Comparison of ENCODE assay signal across 27 mouse cellular contexts in the genomic region with DNA sequence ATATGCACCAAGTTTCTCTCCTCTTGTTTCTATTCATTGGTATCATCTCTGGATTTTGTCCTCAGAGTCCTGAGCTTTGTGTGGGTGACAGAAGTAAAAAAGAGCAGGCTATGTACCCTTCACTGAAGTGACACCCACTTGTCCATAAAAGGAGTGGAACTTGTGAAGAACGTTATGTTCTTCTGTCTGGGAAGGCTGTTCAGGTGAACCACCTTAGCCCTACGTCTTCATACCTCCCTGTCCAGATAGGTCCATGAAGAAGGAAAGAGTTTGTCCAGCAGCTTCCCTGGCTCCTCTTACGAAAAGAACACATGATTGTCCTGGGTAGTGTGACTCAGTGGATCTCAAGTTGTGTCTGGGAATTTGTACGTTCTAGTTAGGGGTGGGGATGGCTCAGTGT. TPM values are rescaled to one million over a fixed set of nuclear protein-coding genes. Genes with fewer than 3 reads are reported as not detected.
DNase-seq lines count a peak whose midpoint lies in the region; ATAC-seq and TF ChIP-seq lines count a peak whose summit lies in the region.
"Had no signal": no experiment of that assay in that cellular context is flagged by ENCODE, and none has a peak within 500 bp of the region (broad histone marks: within the 10 kb centered on the region; RNA-seq: fewer than 3 reads in every experiment).

No protein-coding gene starts in this region.

- no peaks in the 10 kb centered on the region for H3K27me3 ChIP-seq in heart, embryonic 12.5 days (replicated peaks)
- no peaks in the 10 kb centered on the region for H3K27me3 ChIP-seq in kidney, embryonic 14.5 days (ENCODE audit: control insufficient read depth, insufficient read depth, low read length)
- H3K27me3 ChIP-seq in liver, adult 2 months (ENCODE audit: control insufficient read depth, insufficient read depth, low read length): no peaks in the 10 kb centered on the region
- no peaks in the 10 kb centered on the region for H3K27me3 ChIP-seq in liver, embryonic 12.5 days (replicated peaks)
- no peaks in the 10 kb centered on the region for H3K27me3 ChIP-seq in lung, postnatal 0 days (replicated peaks; ENCODE audit: insufficient read depth, low read length)
- H3K27me3 ChIP-seq: embryonic facial prominence, embryonic 13.5 days; forebrain, embryonic 12.5 days; forebrain, embryonic 15.5 days had no signal

- DNase-seq in heart, adult 18-20 months: no peak
- DNase-seq in kidney, postnatal 4 days: no peak
- no peak for DNase-seq in liver, adult 2 months (ENCODE audit: extremely low read depth, low read depth, low spot score)
- DNase-seq in lung, postnatal 0 days (ENCODE audit: low spot score): peak; percentile 44
- DNase-seq in lung, postnatal 25 days (ENCODE audit: low spot score): no peak
- DNase-seq: adrenal gland, adult 8-10 months; adrenal gland, postnatal 25 days; cerebellum, adult 11-12 months; cerebellum, adult 8-10 months; cerebellum, postnatal 10 days; cerebellum, postnatal 36 days; embryo, embryonic 11 days; gastrocnemius, postnatal 25 days; heart, adult 2 months; heart, postnatal 14 days; heart, postnatal 4 days had no signal

- no peaks in the 10 kb centered on the region for H3K9me3 ChIP-seq in heart, embryonic 12.5 days (replicated peaks)
- no peaks in the 10 kb centered on the region for H3K9me3 ChIP-seq in kidney, embryonic 14.5 days (ENCODE audit: control insufficient read depth, low read length)
- no peaks in the 10 kb centered on the region for H3K9me3 ChIP-seq in liver, embryonic 12.5 days (replicated peaks)
- H3K9me3 ChIP-seq in lung, postnatal 0 days (ENCODE audit: low read length): no peaks in the 10 kb centered on the region
- H3K9me3 ChIP-seq: embryonic facial prominence, embryonic 10.5 days; embryonic facial prominence, embryonic 13.5 days; forebrain, embryonic 12.5 days; forebrain, embryonic 15.5 days; heart, embryonic 10.5 days had no signal

- no peak for ATAC-seq in heart, embryonic 12.5 days (ENCODE audit: insufficient number of reproducible peaks, low FRiP score)
- ATAC-seq in kidney, embryonic 14.5 days (ENCODE audit: low FRiP score, low TSS enrichment): no peak
- no peak for ATAC-seq in liver, embryonic 12.5 days
- peak; percentile 32 for ATAC-seq in lung, postnatal 0 days
- ATAC-seq: activated CD4-positive, CD25-positive, alpha-beta regulatory T cell, adult 4 months; forebrain, embryonic 15.5 days had no signal

- no peak overlapping the region for H3K27ac ChIP-seq in heart, embryonic 12.5 days (ENCODE audit: poor library complexity, severe bottlenecking)
- H3K27ac ChIP-seq in kidney, embryonic 14.5 days (ENCODE audit: low read depth, low read length): no peak overlapping the region
- 0 out of 2 replicates have a peak overlapping the region, but pooled peaks have one; percentile 68 for H3K27ac ChIP-seq in liver, adult 2 months (replicated peaks; ENCODE audit: insufficient read depth, low read depth, low read length)
- H3K27ac ChIP-seq in liver, embryonic 12.5 days: no peak overlapping the region
- H3K27ac ChIP-seq in lung, postnatal 0 days (ENCODE audit: low read length): no peak overlapping the region
- H3K27ac ChIP-seq: embryonic facial prominence, embryonic 10.5 days; embryonic facial prominence, embryonic 13.5 days; forebrain, embryonic 12.5 days; heart, adult 2 months; hindbrain, embryonic 14.5 days had no signal

- no peak overlapping the region for H3K4me3 ChIP-seq in heart, embryonic 12.5 days
- no peak overlapping the region for H3K4me3 ChIP-seq in kidney, embryonic 14.5 days (ENCODE audit: low read length)
- no peak overlapping the region for H3K4me3 ChIP-seq in liver, adult 2 months (ENCODE audit: insufficient read depth, low read depth, low read length)
- H3K4me3 ChIP-seq in liver, embryonic 12.5 days: no peak overlapping the region
- no peak overlapping the region for H3K4me3 ChIP-seq in lung, postnatal 0 days (ENCODE audit: low read depth, low read length)
- H3K4me3 ChIP-seq: embryonic facial prominence, embryonic 10.5 days; embryonic facial prominence, embryonic 13.5 days; erythroblast, embryonic 14.5 days; forebrain, embryonic 12.5 days; forebrain, embryonic 15.5 days; heart, adult 2 months; heart, embryonic 10.5 days had no signal

- peak; percentile 99 for TF ChIP-seq EP300 in lung, postnatal 0 days (IDR thresholded peaks at IDR 0.05)

- peaks cover 47% of the 10 kb centered on the region for H3K79me2 ChIP-seq in liver, adult 2 months (ENCODE audit: control insufficient read depth, insufficient read depth, low read length)

- TF ChIP-seq POLR2A in liver, adult 2 months (IDR thresholded peaks at IDR 0.05; ENCODE audit: extremely low read depth, insufficient read depth, low read length): no peak

- no peak for TF ChIP-seq CTCF in liver, adult 2 months (IDR thresholded peaks at IDR 0.05; ENCODE audit: low read depth, low read length)
- TF ChIP-seq CTCF in lung, postnatal 0 days (IDR thresholded peaks at IDR 0.05): no peak

- H3K9ac ChIP-seq in heart, embryonic 12.5 days: 0 out of 2 replicates have a peak overlapping the region, but pooled peaks have one; percentile 25
- H3K9ac ChIP-seq in kidney, embryonic 14.5 days (ENCODE audit: low read depth, low read length): peak overlapping the region; percentile 14; the same call in 1 of the 2 replicates
- H3K9ac ChIP-seq in liver, adult 2 months (ENCODE audit: low read depth, low read length): no peak overlapping the region
- no peak overlapping the region for H3K9ac ChIP-seq in liver, embryonic 12.5 days
- H3K9ac ChIP-seq in lung, postnatal 0 days (replicated peaks; ENCODE audit: low read depth): no peak overlapping the region
- H3K9ac ChIP-seq: embryonic facial prominence, embryonic 13.5 days; forebrain, embryonic 12.5 days; forebrain, embryonic 15.5 days; hindbrain, embryonic 14.5 days had no signal

- no peaks in the 10 kb centered on the region for H3K36me3 ChIP-seq in heart, embryonic 12.5 days
- no peaks in the 10 kb centered on the region for H3K36me3 ChIP-seq in kidney, embryonic 14.5 days (ENCODE audit: control insufficient read depth, insufficient read depth, low read length)
- H3K36me3 ChIP-seq in liver, adult 2 months (ENCODE audit: control insufficient read depth, insufficient read depth, low read length): no peaks in the 10 kb centered on the region
- no peaks in the 10 kb centered on the region for H3K36me3 ChIP-seq in liver, embryonic 12.5 days
- H3K36me3 ChIP-seq in lung, postnatal 0 days (ENCODE audit: insufficient read depth, low read length): no peaks in the 10 kb centered on the region
- H3K36me3 ChIP-seq: embryonic facial prominence, embryonic 13.5 days; forebrain, embryonic 12.5 days; forebrain, embryonic 15.5 days; heart, embryonic 10.5 days had no signal

- H3K4me2 ChIP-seq in heart, embryonic 12.5 days: no peak overlapping the region
- H3K4me2 ChIP-seq in kidney, embryonic 14.5 days (replicated peaks; ENCODE audit: low read depth, low read length): no peak overlapping the region
- H3K4me2 ChIP-seq in liver, embryonic 12.5 days: no peak overlapping the region
- H3K4me2 ChIP-seq in lung, postnatal 0 days (replicated peaks; ENCODE audit: low read depth, low read length): no peak overlapping the region
- H3K4me2 ChIP-seq: forebrain, embryonic 12.5 days; hindbrain, embryonic 14.5 days had no signal

- H3K4me1 ChIP-seq in heart, embryonic 12.5 days (replicated peaks): peaks cover 72% of the 10 kb centered on the region
- peaks cover 61% of the 10 kb centered on the region for H3K4me1 ChIP-seq in kidney, embryonic 14.5 days (ENCODE audit: control insufficient read depth, insufficient read depth, low read length)
- H3K4me1 ChIP-seq in liver, adult 2 months (ENCODE audit: control insufficient read depth, insufficient read depth, low read length): peaks cover 27% of the 10 kb centered on the region
- H3K4me1 ChIP-seq in liver, embryonic 12.5 days: peaks cover 82% of the 10 kb centered on the region
- peaks cover 30% of the 10 kb centered on the region; the same call in 1 of the 2 replicates for H3K4me1 ChIP-seq in lung, postnatal 0 days (ENCODE audit: insufficient read depth, low read depth, low read length)

- 68% methylated on average over 4 of the region's 4 CpGs for WGBS in heart, embryonic 12.5 days
- 83% methylated on average over 4 of the region's 4 CpGs for WGBS in kidney, embryonic 14.5 days
- 66% methylated on average over 4 of the region's 4 CpGs for WGBS in liver, adult 2 months
- WGBS in liver, embryonic 12.5 days (ENCODE audit: insufficient replicate concordance): 69% methylated on average over 4 of the region's 4 CpGs
- 50% methylated on average over 4 of the region's 4 CpGs for WGBS in lung, postnatal 0 days

RNA-seq across cellular contexts. Expression of a gene that starts 4.9 kb away (rescaled TPM):
- polyA plus RNA-seq in heart, embryonic 12.5 days (2016; fragmentation: Nextera tagmentation; extraction: Ambion mirVana): 16.7 and 17.7 TPM in 2 replicates
- total RNA-seq in heart, adult 18-20 months (2021): 10 to 100 TPM; 15.2 to 17.6 TPM
- polyA plus RNA-seq in kidney, embryonic 14.5 days (2014; fragmentation: Nextera tagmentation; extraction: Ambion mirVana): 34.4 and 42.7 TPM in 2 replicates
- total RNA-seq in liver, adult 2 months (2014; rRNA removed): 16.0 and 27.0 TPM in 2 replicates
- polyA plus RNA-seq in liver, adult 2 months (2012; rRNA removed): 12.1 and 12.5 TPM in 2 replicates
- polyA plus RNA-seq in liver, embryonic 12.5 days (2016; fragmentation: Nextera tagmentation; extraction: Ambion mirVana): 8.7 and 10.1 TPM in 2 replicates
- polyA plus RNA-seq in lung, postnatal 0 days (2015; fragmentation: Nextera tagmentation; extraction: Ambion mirVana): 18.3 and 20.1 TPM in 2 replicates

Comparison
In these comparisons a context has a peak if more than half of its experiments do, and no peak if none do; other contexts are left out.
1. H3K9ac ChIP-seq: peak in heart, embryonic 12.5 days (single experiment) and kidney, embryonic 14.5 days (single experiment); none in liver, adult 2 months (single experiment), liver, embryonic 12.5 days (single experiment) and lung, postnatal 0 days (single experiment).